Mouse (Mus musculus) small intestine, adult 2 months (tissue): Measurements from ENCODE around the gene Hist2h3c2. TPM values are rescaled to one million over a fixed set of nuclear protein-coding genes. Genes with fewer than 3 reads are reported as not detected.
A peak's percentile ranks its signal among the peaks of the same experiment; 100 is the strongest.

Experiments
- H3K27ac ChIP-seq: fragments of 200-500 bp; 2 replicates; pipeline ENCODE4 v1.5.1; 2012; ENCODE audit warnings: low read depth, low read length, control low read depth, inconsistent platforms; ENCODE audit not compliant: insufficient read depth
- H3K27me3 ChIP-seq: fragments of 200-500 bp; 2 replicates; pipeline ENCODE4 v1.6.1; 2012; ENCODE audit warnings: mild to moderate bottlenecking, moderate library complexity, low read length, inconsistent platforms; ENCODE audit not compliant: control insufficient read depth, insufficient read depth
- H3K36me3 ChIP-seq: fragments of 200-500 bp; 2 replicates; pipeline ENCODE4 v1.6.1; 2012; ENCODE audit warnings: mild to moderate bottlenecking, low read length, control low read depth, inconsistent platforms; ENCODE audit not compliant: control insufficient read depth, insufficient read depth
- H3K4me1 ChIP-seq: fragments of 200-500 bp; 2 replicates; pipeline ENCODE4 v1.6.1; 2012; ENCODE audit warnings: low read length, inconsistent platforms, mixed read lengths; ENCODE audit not compliant: control insufficient read depth, insufficient read depth, insufficient read length
- H3K4me3 ChIP-seq: fragments of 200-500 bp; 2 replicates; pipeline ENCODE4 v1.5.1; 2012; ENCODE audit warnings: low read depth, mild to moderate bottlenecking, control low read depth, inconsistent platforms, low read length, moderate library complexity
- CTCF ChIP-seq: fragments of 200-500 bp; IDR thresholded peaks from 2 replicates; pipeline ENCODE4 v1.5.1; 2012; ENCODE audit warnings: low read depth, mild to moderate bottlenecking, control low read depth, inconsistent platforms, low read length, moderate library complexity, mixed read lengths; ENCODE audit not compliant: insufficient replicate concordance, insufficient read length; ENCODE audit errors: extremely low read depth
- POLR2A ChIP-seq: fragments of 200-500 bp; IDR thresholded peaks from 2 replicates; pipeline ENCODE4 v1.6.1; 2012; ENCODE audit warnings: low read depth, mild to moderate bottlenecking, control low read depth, inconsistent platforms, low read length, moderate library complexity
- WGBS: fragments of 180-500 bp; shearing (Covaris S2); methylation state at CpG from one replicate; pipeline ENCODE4 v1.1.7; 2018; 5-methylcytosine and 5-hydroxymethylcytosine counted together
- polyA plus RNA-seq: library from polyadenylated mRNA; depleted of rRNA; stranded (reverse); fragments of >200 nt; gene quantifications from 2 replicates; pipeline ENCODE4 v1.2.3, GENCODE M21; 2012

The Hist2h3c2 gene
- polyA plus RNA-seq, 1 experiment, result 109 TPM

DNA sequence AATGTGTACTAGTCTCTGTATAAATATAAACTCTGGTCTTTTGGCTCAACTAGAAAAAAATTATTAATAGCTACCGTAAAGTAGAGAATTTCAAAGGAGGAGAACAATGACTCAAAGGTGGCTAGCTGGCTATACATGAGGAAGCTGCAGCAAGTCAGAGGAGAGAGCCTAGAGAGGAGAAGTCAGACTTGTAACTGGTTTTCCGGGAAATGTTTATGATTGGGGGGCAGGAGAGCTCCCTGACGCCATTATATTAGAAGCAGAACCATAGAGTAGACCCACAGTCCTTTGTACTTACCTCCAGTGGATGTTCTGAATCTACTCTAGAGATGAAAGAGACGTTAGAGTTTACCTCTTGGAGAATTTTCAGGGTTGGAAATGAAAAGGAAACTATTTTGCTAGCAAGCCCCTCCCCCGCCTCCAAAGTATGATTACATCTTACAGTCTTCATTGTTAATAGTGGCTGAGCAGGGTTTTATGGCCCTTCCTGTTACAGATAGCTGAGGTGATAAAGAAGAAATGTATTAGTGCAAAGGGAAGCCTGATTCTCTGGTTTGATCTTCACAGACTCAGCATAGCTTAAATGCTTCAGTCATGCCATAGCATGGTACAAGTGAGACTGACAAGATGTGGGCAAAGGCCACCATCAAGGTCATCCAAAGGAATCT is 17.1 kb upstream of the Hist2h3c2 start:
- H3K4me1 ChIP-seq, result peaks cover 6% of the 10 kb centered on the region; the same call in 1 of the 2 replicates
- no peak for TF ChIP-seq CTCF
- TF ChIP-seq POLR2A, result no peak
- no peaks in the 10 kb centered on the region for H3K36me3 ChIP-seq
- no peak overlapping the region for H3K4me3 ChIP-seq
- 0 out of 2 replicates have a peak overlapping the region, but pooled peaks have one; percentile 21 for H3K27ac ChIP-seq
- no peaks in the 10 kb centered on the region for H3K27me3 ChIP-seq
- 18% methylated on average over 5 of the region's 5 CpGs for WGBS

DNA sequence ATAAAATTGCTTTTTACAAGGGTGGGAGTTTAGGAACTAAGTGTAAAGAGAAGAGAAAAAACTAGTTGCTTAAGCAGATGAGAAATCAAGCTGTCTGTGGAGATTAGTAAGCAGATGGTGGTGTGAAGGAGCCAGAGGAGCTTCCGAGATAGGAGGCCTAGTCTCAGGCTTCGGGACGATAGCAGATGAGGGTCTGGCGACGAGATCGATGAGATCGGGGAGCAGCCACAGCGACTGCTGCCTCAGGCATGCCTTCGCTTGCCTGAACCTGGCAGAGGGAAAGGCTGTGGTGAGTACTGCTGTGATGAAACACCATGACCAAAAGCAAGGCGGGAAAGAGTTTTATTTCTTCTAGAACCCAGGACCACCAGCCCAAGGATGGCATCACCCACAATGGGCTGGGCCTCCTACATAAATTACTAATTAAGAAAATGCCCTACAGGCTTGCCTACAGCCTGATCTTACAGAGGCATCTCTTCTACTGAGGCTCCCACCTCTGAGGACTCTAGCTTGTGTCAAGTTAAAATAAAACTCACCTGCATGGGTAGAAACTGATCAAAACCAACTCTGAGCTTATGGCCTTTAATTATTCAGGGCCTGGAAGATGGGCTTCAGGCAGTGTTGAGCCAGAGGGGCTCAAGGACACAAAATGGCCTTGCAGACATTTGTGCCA is 15.9 kb upstream of the Hist2h3c2 start:
- no peak for TF ChIP-seq POLR2A
- Histone ChIP-seq H3K27me3 (no peaks in the 10 kb centered on the region), H3K4me1 (peaks cover 6% of the 10 kb centered on the region; the same call in 1 of the 2 replicates), H3K4me3 (no peak overlapping the region), H3K36me3 (no peaks in the 10 kb centered on the region), H3K27ac (no peak overlapping the region)
- WGBS, result 87% methylated on average over 10 of the region's 10 CpGs

DNA sequence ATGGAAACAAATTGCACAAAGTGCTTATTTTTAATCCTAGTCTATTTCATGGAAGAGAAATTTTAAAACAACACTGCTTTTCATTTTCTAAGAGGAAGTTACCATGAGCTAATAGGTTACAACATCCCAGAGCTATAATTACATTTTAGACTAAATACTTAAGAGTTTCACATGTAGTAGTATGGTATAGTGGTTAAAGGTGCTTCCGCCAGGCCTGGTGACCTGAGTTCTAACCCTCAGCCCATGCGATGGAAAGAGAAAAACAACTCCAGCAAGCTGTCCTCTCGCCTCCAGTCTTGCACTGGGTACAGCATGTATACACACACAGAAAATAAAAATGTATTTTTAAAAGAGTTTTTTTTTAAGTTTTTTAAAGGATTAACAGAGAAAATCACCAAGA is 12.9 kb upstream of the Hist2h3c2 start:
- no peak for TF ChIP-seq POLR2A
- no peak for TF ChIP-seq CTCF
- no peak overlapping the region for H3K27ac ChIP-seq
- WGBS, result 74% methylated on average over 3 of the region's 3 CpGs

DNA sequence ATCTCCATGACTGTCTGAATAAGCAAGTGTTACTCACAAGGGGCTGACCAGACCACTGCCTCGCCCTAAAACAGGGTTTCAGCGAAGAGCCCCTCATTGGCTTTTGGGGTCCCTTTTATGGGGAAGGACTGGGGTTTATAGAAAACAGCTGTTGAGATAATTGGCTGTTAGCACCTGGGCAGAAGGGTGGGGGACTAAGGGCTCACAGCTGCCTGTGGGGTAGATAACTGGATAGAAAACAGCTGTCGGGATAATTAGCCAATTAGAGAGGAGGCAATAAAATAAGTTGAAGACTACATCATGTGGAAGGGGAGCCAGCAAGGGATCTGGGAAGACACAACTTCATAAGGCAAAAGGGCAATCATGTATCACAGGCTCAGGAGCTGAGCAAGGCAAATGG is 12.0 kb upstream of the Hist2h3c2 start:
- Histone ChIP-seq H3K4me3 (no peak overlapping the region), H3K27ac (no peak overlapping the region), H3K36me3 (no peaks in the 10 kb centered on the region), H3K27me3 (no peaks in the 10 kb centered on the region), H3K4me1 (no peaks in the 10 kb centered on the region)
- TF ChIP-seq CTCF (no peak), POLR2A (no peak)
- 47% methylated on average over 3 of the region's 3 CpGs for WGBS

More for the DNA sequence above, 12.9 kb upstream of the Hist2h3c2 start:
- Histone ChIP-seq H3K4me3 (no peak overlapping the region), H3K36me3 (no peaks in the 10 kb centered on the region), H3K4me1 (peaks cover 3% of the 10 kb centered on the region; the same call in 1 of the 2 replicates), H3K27me3 (no peaks in the 10 kb centered on the region)

DNA sequence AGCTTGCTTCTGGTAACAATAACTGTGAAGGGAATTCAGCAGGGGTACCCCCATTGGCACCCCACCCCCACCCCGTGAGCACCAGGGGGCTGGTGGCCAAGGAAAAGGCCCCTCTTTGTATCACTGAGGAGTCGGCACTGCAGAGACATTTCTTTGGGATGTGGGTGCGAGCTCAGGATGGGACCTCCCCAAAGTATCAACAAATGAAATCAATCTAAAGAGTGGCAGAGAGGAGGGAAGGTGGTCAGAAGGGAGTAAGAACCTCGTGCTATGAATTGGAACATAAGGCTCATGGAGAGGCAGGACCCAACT is 10.1 kb upstream of the Hist2h3c2 start:
- TF ChIP-seq CTCF (no peak), POLR2A (no peak)
- H3K27ac ChIP-seq, result no peak overlapping the region
- peaks cover 4% of the 10 kb centered on the region; the same call in 1 of the 2 replicates for H3K4me1 ChIP-seq
- 61% methylated on average over 4 of the region's 4 CpGs for WGBS
- H3K27me3 ChIP-seq, result no peaks in the 10 kb centered on the region
- H3K36me3 ChIP-seq, result no peaks in the 10 kb centered on the region
- H3K4me3 ChIP-seq, result no peak overlapping the region

DNA sequence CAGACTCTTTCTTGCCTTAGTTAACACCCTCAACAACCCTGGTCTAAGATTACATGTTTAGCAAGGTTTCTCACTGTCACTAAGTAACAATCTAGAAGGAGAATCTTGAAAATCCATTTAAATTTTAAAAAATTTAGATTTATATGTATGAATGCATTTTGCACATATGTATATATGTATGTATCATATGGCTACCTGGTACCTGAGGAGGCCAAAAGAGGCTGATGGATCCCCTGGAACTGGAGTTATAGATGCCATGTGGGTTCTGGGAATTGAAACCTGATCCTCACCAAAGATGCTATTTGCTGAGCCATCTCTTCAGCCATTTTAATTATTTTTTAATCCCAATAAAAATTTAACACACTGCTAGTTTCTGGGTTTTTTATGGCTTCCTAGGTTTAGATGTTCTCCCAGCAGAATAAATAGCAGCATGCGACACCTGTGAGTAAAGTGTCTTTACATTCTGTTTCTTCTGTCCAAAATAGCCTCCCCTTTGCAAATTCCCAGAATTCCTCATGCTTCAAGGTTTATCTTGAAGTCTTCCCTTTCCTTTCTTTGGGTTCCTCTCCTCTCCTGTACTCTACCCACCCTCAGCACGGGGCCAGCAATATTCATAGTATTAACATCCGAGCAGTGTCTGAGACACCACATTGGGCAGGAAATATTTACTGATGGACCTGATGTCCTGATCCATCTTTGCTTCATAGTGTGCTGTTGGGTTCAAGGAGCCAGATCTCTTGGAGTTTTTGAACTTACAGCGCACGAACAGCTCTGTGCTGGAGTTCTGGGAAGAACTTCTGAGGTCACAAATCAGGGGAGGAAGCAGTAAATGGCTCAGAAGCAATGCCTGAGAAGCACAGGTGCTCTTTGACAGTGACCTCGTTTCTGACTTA is 9.5 kb upstream of the Hist2h3c2 start:
- Histone ChIP-seq H3K27ac (no peak overlapping the region), H3K36me3 (no peaks in the 10 kb centered on the region), H3K27me3 (no peaks in the 10 kb centered on the region), H3K4me1 (peaks cover 6% of the 10 kb centered on the region; the same call in 1 of the 2 replicates), H3K4me3 (no peak overlapping the region)
- TF ChIP-seq CTCF (no peak), POLR2A (no peak)
- 45% methylated on average over 6 of the region's 6 CpGs for WGBS
